Mouse (Mus musculus) MEL (cell line): ENCODE measurements around the gene Hist2h2aa1. TPM values are rescaled to one million over a fixed set of nuclear protein-coding genes. Genes with fewer than 3 reads are reported as not detected.
"Not testable (repeated sequence)": the region's sequence is repeated elsewhere in the genome, so short reads cannot be mapped to it uniquely, and the experiment has no call there.

Experiments used
- DNase-seq: peaks from one replicate; pipeline ENCODE4 v3.0.0; 2011; ENCODE audit warnings: low read depth, low spot score
- H3K27ac ChIP-seq: 2 replicates; pipeline ENCODE4 v1.5.1; 2012; ENCODE audit warnings: low read depth, mild to moderate bottlenecking, control low read depth, low read length, moderate library complexity; ENCODE audit not compliant: control insufficient read depth
- H3K27me3 ChIP-seq, 2 experiments: fragments of 150-350 bp in 1 of 2; sonication (generic) in 1 of 2; 2 replicates each; pipeline ENCODE4 v1.6.1; 2012; ENCODE audit warnings: low read length in 2 of 2, mild to moderate bottlenecking in 2 of 2, improper control_type of control experiment in 1 of 2, moderate library complexity in 1 of 2; ENCODE audit not compliant: insufficient read depth in 2 of 2, control insufficient read depth in 1 of 2
- H3K36me3 ChIP-seq, 2 experiments: 2 replicates each; pipeline ENCODE4 v1.6.1; 2012 to 2014; ENCODE audit warnings: low read length in 2 of 2, improper control_type of control experiment in 1 of 2, inconsistent platforms in 1 of 2, mild to moderate bottlenecking in 1 of 2; ENCODE audit not compliant: insufficient read depth in 2 of 2, control insufficient read depth in 1 of 2
- H3K4me1 ChIP-seq, 2 experiments: fragments of 150-350 bp in 1 of 2; sonication (generic) in 1 of 2; 2 replicates each; pipeline ENCODE4 v1.6.1; 2012; ENCODE audit warnings: low read length in 2 of 2, improper control_type of control experiment in 1 of 2, mild to moderate bottlenecking in 1 of 2; ENCODE audit not compliant: insufficient read depth in 2 of 2, control insufficient read depth in 1 of 2
- H3K4me3 ChIP-seq, 2 experiments: fragments of 150-350 bp in 1 of 2; sonication (generic) in 1 of 2; 2 replicates each; pipeline ENCODE4 v1.5.1; 2012; ENCODE audit warnings: low read depth in 2 of 2, low read length in 2 of 2, mild to moderate bottlenecking in 2 of 2, moderate library complexity in 2 of 2, control low read depth in 1 of 2, improper control_type of control experiment in 1 of 2; ENCODE audit not compliant: control insufficient read depth in 1 of 2, insufficient read depth in 1 of 2
- H3K79me2 ChIP-seq: 2 replicates; pipeline ENCODE4 v1.6.1; 2012; ENCODE audit warnings: mild to moderate bottlenecking, low read length, moderate library complexity; ENCODE audit not compliant: control insufficient read depth, poor library complexity, insufficient read depth
- H3K9ac ChIP-seq: 2 replicates; pipeline ENCODE4 v1.6.1; 2012; ENCODE audit warnings: low read depth, mild to moderate bottlenecking, control low read depth, low read length, moderate library complexity; ENCODE audit not compliant: control insufficient read depth, poor library complexity, severe bottlenecking
- H3K9me3 ChIP-seq: fragments of 150-350 bp; sonication (generic); replicated peaks from 2 replicates; pipeline ENCODE4 v1.6.1; 2012; ENCODE audit warnings: mild to moderate bottlenecking, low read length, improper control_type of control experiment, moderate library complexity; ENCODE audit not compliant: insufficient read depth
- BHLHE40 ChIP-seq: IDR thresholded peaks from 2 replicates; pipeline ENCODE4 v1.6.1; 2012; ENCODE audit warnings: low read depth, mild to moderate bottlenecking, inconsistent platforms, low read length, improper control_type of control experiment, borderline replicate concordance
- CHD1 ChIP-seq: IDR thresholded peaks from 2 replicates; pipeline ENCODE4 v1.6.1; 2012; ENCODE audit warnings: low read depth, mild to moderate bottlenecking, inconsistent platforms, low read length, improper control_type of control experiment
- E2F4 ChIP-seq: IDR thresholded peaks from 2 replicates; pipeline ENCODE4 v1.6.1; 2011; ENCODE audit warnings: low read depth, low read length, improper control_type of control experiment, borderline replicate concordance
- ELF1 ChIP-seq: IDR thresholded peaks from 2 replicates; pipeline ENCODE4 v1.6.1; 2014; ENCODE audit warnings: low read depth, mild to moderate bottlenecking, inconsistent platforms, low read length, improper control_type of control experiment, moderate library complexity
- ETS1 ChIP-seq: IDR thresholded peaks from 2 replicates; pipeline ENCODE4 v1.6.1; 2012; ENCODE audit warnings: low read depth, mild to moderate bottlenecking, inconsistent platforms, low read length, improper control_type of control experiment, moderate library complexity
- HCFC1 ChIP-seq: IDR thresholded peaks from 2 replicates; pipeline ENCODE4 v1.6.1; 2012; ENCODE audit warnings: low read depth, mild to moderate bottlenecking, inconsistent platforms, low read length, improper control_type of control experiment, moderate library complexity
- JUND ChIP-seq: IDR thresholded peaks from 2 replicates; pipeline ENCODE4 v1.6.1; 2011; ENCODE audit warnings: low read depth, mild to moderate bottlenecking, improper control_type of control experiment, low read length
- MAFK ChIP-seq: IDR thresholded peaks from 2 replicates; pipeline ENCODE4 v1.6.1; 2011; ENCODE audit warnings: low read depth, mild to moderate bottlenecking, low read length, improper control_type of control experiment, borderline replicate concordance
- MAX ChIP-seq: IDR thresholded peaks from 2 replicates; pipeline ENCODE4 v1.6.1; 2011; ENCODE audit warnings: low read length, improper control_type of control experiment
- MAZ ChIP-seq: IDR thresholded peaks from 2 replicates; pipeline ENCODE4 v1.6.1; 2012; ENCODE audit warnings: low read depth, mild to moderate bottlenecking, inconsistent platforms, low read length, improper control_type of control experiment
- MEF2A ChIP-seq: IDR thresholded peaks from 2 replicates; pipeline ENCODE4 v1.6.1; 2014; ENCODE audit warnings: low read depth, mild to moderate bottlenecking, inconsistent platforms, low read length, improper control_type of control experiment; ENCODE audit not compliant: poor library complexity, insufficient replicate concordance, severe bottlenecking; ENCODE audit errors: extremely low read depth
- MXI1 ChIP-seq: IDR thresholded peaks from 2 replicates; pipeline ENCODE4 v1.6.1; 2011; ENCODE audit warnings: mild to moderate bottlenecking, low read depth, low read length, improper control_type of control experiment
- RCOR1 ChIP-seq: IDR thresholded peaks from 2 replicates; pipeline ENCODE4 v1.6.1; 2012; ENCODE audit warnings: low read depth, mild to moderate bottlenecking, inconsistent platforms, low read length, improper control_type of control experiment
- SIN3A ChIP-seq: IDR thresholded peaks from 2 replicates; pipeline ENCODE4 v1.6.1; 2012; ENCODE audit warnings: low read length, improper control_type of control experiment, inconsistent platforms
- SMC3 ChIP-seq: IDR thresholded peaks from 2 replicates; pipeline ENCODE4 v1.6.1; 2011; ENCODE audit warnings: low read depth, low read length, improper control_type of control experiment
- TBP ChIP-seq: IDR thresholded peaks from 2 replicates; pipeline ENCODE4 v1.8.0; 2011; ENCODE audit warnings: low read depth, low read length, improper control_type of control experiment
- TCF12 ChIP-seq: IDR thresholded peaks from 2 replicates; pipeline ENCODE4 v1.6.1; 2014; ENCODE audit warnings: low read depth, mild to moderate bottlenecking, inconsistent platforms, low read length, improper control_type of control experiment, moderate library complexity
- UBTF ChIP-seq: IDR thresholded peaks from 2 replicates; pipeline ENCODE4 v1.6.1; 2012; ENCODE audit warnings: low read depth, mild to moderate bottlenecking, inconsistent platforms, low read length, improper control_type of control experiment, moderate library complexity, borderline replicate concordance; ENCODE audit not compliant: insufficient read depth
- ZC3H11A ChIP-seq: IDR thresholded peaks from 2 replicates; pipeline ENCODE4 v1.6.1; 2012; ENCODE audit warnings: low read depth, mild to moderate bottlenecking, inconsistent platforms, low read length, improper control_type of control experiment
- ZKSCAN1 ChIP-seq: IDR thresholded peaks from 2 replicates; pipeline ENCODE4 v1.6.1; 2012; ENCODE audit warnings: low read depth, mild to moderate bottlenecking, inconsistent platforms, low read length, improper control_type of control experiment, moderate library complexity
- polyA plus RNA-seq, 2 experiments: library from polyadenylated mRNA; stranded (reverse) in 1 of 2; unstranded in 1 of 2; fragments of >175 nt in 1 of 2; fragments of >200 nt in 1 of 2; gene quantifications; 2 replicates each; pipeline versions ENCODE4 v1.2.1 to v1.2.4; 2012; ENCODE audit warnings: low replicate concordance in 2 of 2, low read depth in 1 of 2; ENCODE audit not compliant: insufficient read length in 2 of 2, insufficient read depth in 1 of 2, missing spikeins in 1 of 2
- total RNA-seq: library from RNA; depleted of rRNA; stranded (reverse); fragments of 300-350 nt; gene quantifications from 2 replicates; pipeline ENCODE4 v1.2.3, GENCODE M21; 2012

Hist2h2aa1 gene
- total and polyA plus RNA-seq, 3 experiments, result 1.5 to 3,456 TPM; not detected in 1

GRCm38 (mm10) chr3:96289201-96289600 is 43.9 kb downstream of the Hist2h2aa1 start:
- H3K36me3 ChIP-seq, result peaks cover 0 to 11% of the 10 kb centered on the region in 2 experiments; a peak in 2 of 4 replicates

GRCm38 (mm10) chr3:96290727-96291126 is 45.4 kb downstream of the Hist2h2aa1 start:
- not testable (repeated sequence) for H3K27ac ChIP-seq, H3K4me3 ChIP-seq, H3K9me3 ChIP-seq, H3K9ac ChIP-seq, H3K27me3 ChIP-seq, DNase-seq, H3K79me2 ChIP-seq
- peaks cover 0 to 14% of the 10 kb centered on the region in 2 experiments; a peak in 2 of 4 replicates for H3K36me3 ChIP-seq
- TF ChIP-seq TBP, result peak; percentile 92
- peaks cover 16 to 25% of the 10 kb centered on the region in 2 experiments for H3K4me1 ChIP-seq

More at GRCm38 (mm10) chr3:96289201-96289600, 43.9 kb downstream of the Hist2h2aa1 start:
- Histone ChIP-seq H3K9me3 (no peaks in the 10 kb centered on the region), H3K27me3 (no peaks in the 10 kb centered on the region), H3K79me2 (no peaks in the 10 kb centered on the region), H3K4me3 (no peak overlapping the region), H3K4me1 (peaks cover 13 to 20% of the 10 kb centered on the region in 2 experiments), H3K9ac (no peak overlapping the region), H3K27ac (no peak overlapping the region)
- no peak for DNase-seq
- TF ChIP-seq UBTF (no peak), ETS1 (no peak), MAX (no peak), ELF1 (no peak), E2F4 (no peak), TBP (no peak), MAFK (no peak), ZC3H11A (no peak), JUND (no peak), BHLHE40 (no peak), ZKSCAN1 (no peak), SMC3 (no peak), HCFC1 (no peak), MAZ (no peak), CHD1 (no peak)

GRCm38 (mm10) chr3:96292641-96293040 is 47.3 kb downstream of the Hist2h2aa1 start:
- Histone ChIP-seq H3K27ac (peak overlapping the region; percentile 72; the same call in 1 of the 2 replicates), H3K36me3 (peaks cover 0 to 14% of the 10 kb centered on the region in 2 experiments; a peak in 2 of 4 replicates), H3K4me1 (peaks cover 16 to 25% of the 10 kb centered on the region in 2 experiments), H3K27me3 (no peaks in the 10 kb centered on the region), H3K9ac (peak overlapping the region; percentile 36), H3K9me3 (no peaks in the 10 kb centered on the region), H3K4me3 (peak overlapping the region; percentile 51 to 53), H3K79me2 (no peaks in the 10 kb centered on the region)
- no peak for TF ChIP-seq SIN3A
- no peak for TF ChIP-seq MAZ
- TF ChIP-seq TBP, result no peak
- no peak for TF ChIP-seq TCF12
- TF ChIP-seq MXI1, result no peak
- TF ChIP-seq RCOR1, result no peak
- no peak for TF ChIP-seq SMC3
- TF ChIP-seq MEF2A, result no peak
- no peak for DNase-seq
